Mouse (Mus musculus) midbrain, embryonic 15.5 days (tissue): ENCODE data around the gene Jazf1. TPM values are rescaled to one million over a fixed set of nuclear protein-coding genes. Genes with fewer than 3 reads are reported as not detected.

ENCODE experiments used
- ATAC-seq: fragments of 200-750 bp; cut with Nextera tagmentation; replicated peaks from 2 replicates; pipeline ENCODE4 v1.8.0; 2017; ENCODE audit warnings: moderate TSS enrichment
- H3K27ac ChIP-seq: fragments of 300-500 bp; sonication (generic); 2 replicates; pipeline ENCODE4 v1.5.1; 2015; ENCODE audit warnings: mild to moderate bottlenecking, inconsistent platforms
- H3K27me3 ChIP-seq: fragments of 300-500 bp; sonication (generic); replicated peaks from 2 replicates; pipeline ENCODE4 v1.6.1; 2015; ENCODE audit warnings: inconsistent platforms
- H3K36me3 ChIP-seq: fragments of 300-500 bp; sonication (generic); replicated peaks from 2 replicates; pipeline ENCODE4 v1.6.1; 2015; ENCODE audit warnings: inconsistent platforms
- H3K4me1 ChIP-seq: fragments of 300-500 bp; sonication (generic); 2 replicates; pipeline ENCODE4 v1.6.1; 2015; ENCODE audit warnings: inconsistent platforms
- H3K4me2 ChIP-seq: fragments of 300-500 bp; sonication (generic); 2 replicates; pipeline ENCODE4 v1.6.1; 2015; ENCODE audit warnings: inconsistent platforms, mild to moderate bottlenecking, moderate library complexity
- H3K4me3 ChIP-seq: fragments of 300-500 bp; sonication (generic); 2 replicates; pipeline ENCODE4 v1.5.1; 2015; ENCODE audit warnings: mild to moderate bottlenecking, inconsistent platforms
- H3K9ac ChIP-seq: fragments of 300-500 bp; sonication (generic); 2 replicates; pipeline ENCODE4 v1.6.1; 2015; ENCODE audit warnings: mild to moderate bottlenecking, inconsistent platforms
- H3K9me3 ChIP-seq: fragments of 300-500 bp; sonication (generic); 2 replicates; pipeline ENCODE4 v1.6.1; 2016; ENCODE audit warnings: inconsistent platforms
- WGBS: fragments of 180-500 bp; shearing (Covaris S2); methylation state at CpG from one replicate; pipeline ENCODE4 v1.1.7; 2015; ENCODE audit warnings: mixed read lengths; 5-methylcytosine and 5-hydroxymethylcytosine counted together
- polyA plus RNA-seq: library from polyadenylated mRNA; unstranded; fragments of >200 nt; fragmentation: Nextera tagmentation; extraction: Ambion mirVana; gene quantifications from 2 replicates; pipeline ENCODE4 v1.2.1, GENCODE M21; 2015

Jazf1 gene
- polyA plus RNA-seq, 1 experiment from 2014 or later = 51.4 TPM

DNA sequence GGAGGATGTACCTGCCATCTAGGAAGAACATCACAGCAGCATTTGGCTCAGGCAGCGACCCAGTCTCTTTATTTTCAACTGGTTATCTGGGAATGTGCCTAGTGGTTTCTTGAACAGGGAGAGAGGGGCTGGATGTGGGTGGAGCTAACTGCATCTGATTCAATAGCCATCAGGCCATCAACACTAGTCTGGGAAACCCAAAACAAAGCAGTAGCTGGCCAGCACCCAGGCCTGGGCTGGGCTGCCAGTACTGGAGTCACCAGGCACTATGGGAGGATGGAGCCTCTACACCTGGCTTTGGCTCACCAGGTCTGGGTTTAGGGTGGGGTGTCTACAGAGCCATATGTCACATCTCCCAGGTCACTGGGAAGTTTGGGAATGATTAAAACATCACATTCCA, 271.7 kb downstream of the Jazf1 start:
- WGBS = 64% methylated on average over 1 of the region's 1 CpGs
- no peak for ATAC-seq

DNA sequence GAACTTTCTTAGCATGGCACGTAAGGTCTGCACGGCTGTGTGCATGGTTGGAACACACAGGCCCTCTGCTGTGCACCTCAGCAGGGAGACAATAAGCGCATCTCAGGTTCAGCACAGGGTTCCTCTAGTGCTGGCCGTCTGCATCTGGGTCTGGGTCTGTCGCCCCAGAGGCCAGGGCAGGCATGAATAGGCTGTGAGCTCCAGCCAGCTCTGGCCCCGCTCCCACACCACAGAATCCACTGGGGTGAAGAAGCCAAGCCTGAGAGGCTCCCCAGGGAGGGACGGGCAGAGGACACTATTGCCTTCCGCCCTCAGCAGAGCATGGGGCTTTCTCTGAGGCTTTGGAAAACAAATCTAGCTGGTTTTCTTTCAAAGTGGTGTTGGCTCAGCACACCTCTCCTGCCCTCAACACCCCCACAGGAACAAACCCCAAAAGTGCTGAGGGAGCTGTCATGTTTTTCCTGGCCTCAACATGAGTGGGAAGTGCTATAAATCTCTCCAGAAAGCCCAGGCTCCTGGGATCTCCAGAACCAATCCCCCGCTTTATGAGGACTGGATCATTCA, 272.3 kb downstream of the Jazf1 start:
- no peaks in the 10 kb centered on the region for H3K9me3 ChIP-seq
- H3K4me3 ChIP-seq = no peak overlapping the region
- no peak; the same call in 1 of the 2 replicates for ATAC-seq
- H3K4me2 ChIP-seq = no peak overlapping the region
- no peak overlapping the region for H3K9ac ChIP-seq
- no peak overlapping the region for H3K27ac ChIP-seq
- no peaks in the 10 kb centered on the region for H3K36me3 ChIP-seq
- H3K4me1 ChIP-seq = peaks cover 12% of the 10 kb centered on the region; the same call in 1 of the 2 replicates
- WGBS = 56% methylated on average over 9 of the region's 9 CpGs
- H3K27me3 ChIP-seq = no peaks in the 10 kb centered on the region

More for the DNA sequence above, 271.7 kb downstream of the Jazf1 start:
- Histone ChIP-seq H3K9ac (no peak overlapping the region), H3K4me3 (no peak overlapping the region), H3K36me3 (no peaks in the 10 kb centered on the region), H3K27me3 (no peaks in the 10 kb centered on the region), H3K27ac (no peak overlapping the region), H3K4me2 (no peak overlapping the region), H3K4me1 (peaks cover 12% of the 10 kb centered on the region; the same call in 1 of the 2 replicates), H3K9me3 (no peaks in the 10 kb centered on the region)

DNA sequence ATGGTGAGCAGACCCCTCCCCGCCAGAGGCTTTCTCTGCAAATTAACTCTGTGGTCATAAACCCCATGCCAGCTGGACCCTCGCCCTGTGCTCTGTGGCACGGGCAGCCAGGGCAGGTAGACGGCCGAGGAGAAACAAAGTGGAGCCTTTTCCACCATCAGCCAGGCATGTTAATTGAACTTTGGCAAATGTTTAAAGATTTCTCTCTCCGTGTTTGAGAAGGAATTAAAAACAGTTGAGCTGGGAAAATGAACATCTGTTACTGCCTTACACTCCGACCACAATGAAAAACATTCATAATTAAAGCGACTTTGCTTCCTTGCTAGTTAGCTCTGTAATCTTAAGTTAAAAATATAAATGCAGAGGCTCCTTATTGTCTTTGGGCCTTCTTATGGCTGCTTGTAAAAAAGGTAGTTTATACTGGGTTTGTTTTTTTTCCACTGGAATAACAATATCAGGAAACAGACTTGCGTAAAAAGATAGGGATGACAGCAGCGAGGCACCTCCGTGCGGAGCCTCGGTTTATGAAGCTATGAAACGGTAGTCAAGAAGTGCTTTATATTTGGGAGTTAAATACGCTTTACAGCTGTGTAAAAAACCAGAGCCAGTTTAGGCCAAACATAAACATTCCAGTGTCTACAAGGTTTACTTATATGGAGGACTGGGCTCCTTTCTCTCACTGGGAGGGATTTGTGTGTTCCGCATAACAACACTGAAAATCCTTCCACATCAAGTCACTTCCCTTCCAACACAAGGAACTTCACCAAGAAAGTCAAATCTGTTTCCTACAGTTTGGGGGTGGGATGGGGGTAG, 273.2 kb downstream of the Jazf1 start:
- 68% methylated on average over 16 of the region's 16 CpGs for WGBS
- H3K9ac ChIP-seq = no peak overlapping the region
- H3K36me3 ChIP-seq = no peaks in the 10 kb centered on the region
- no peaks in the 10 kb centered on the region for H3K27me3 ChIP-seq
- no peak overlapping the region for H3K4me3 ChIP-seq
- no peak for ATAC-seq
- H3K4me1 ChIP-seq = peaks cover 14% of the 10 kb centered on the region
- H3K27ac ChIP-seq = no peak overlapping the region
- H3K4me2 ChIP-seq = no peak overlapping the region
- H3K9me3 ChIP-seq = no peaks in the 10 kb centered on the region

DNA sequence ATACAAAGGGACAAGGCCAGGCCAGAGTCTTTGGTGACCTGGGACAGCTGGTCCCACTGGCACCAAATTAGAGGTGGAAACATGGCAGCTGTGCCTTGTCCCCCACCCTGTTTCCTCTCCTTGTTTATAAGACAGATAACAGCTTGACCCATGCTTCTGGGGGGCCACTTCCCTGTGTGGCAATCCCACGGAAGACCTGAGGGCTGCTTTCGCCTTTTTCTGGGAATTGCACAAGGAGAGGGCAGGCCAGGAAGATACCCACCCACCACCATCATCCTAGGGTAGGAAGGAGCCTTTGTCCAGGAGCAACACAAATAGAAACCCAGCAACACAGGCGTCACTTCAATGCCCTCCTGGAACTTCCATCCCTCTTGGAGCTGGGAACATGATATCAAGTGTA, 276.0 kb downstream of the Jazf1 start:
- H3K27me3 ChIP-seq = no peaks in the 10 kb centered on the region
- no peak overlapping the region for H3K4me3 ChIP-seq
- H3K4me2 ChIP-seq = no peak overlapping the region
- ATAC-seq = no peak
- H3K4me1 ChIP-seq = peaks cover 13% of the 10 kb centered on the region
- H3K27ac ChIP-seq = no peak overlapping the region
- no peaks in the 10 kb centered on the region for H3K36me3 ChIP-seq
- H3K9me3 ChIP-seq = no peaks in the 10 kb centered on the region
- 83% methylated on average over 3 of the region's 3 CpGs for WGBS
- H3K9ac ChIP-seq = no peak overlapping the region

DNA sequence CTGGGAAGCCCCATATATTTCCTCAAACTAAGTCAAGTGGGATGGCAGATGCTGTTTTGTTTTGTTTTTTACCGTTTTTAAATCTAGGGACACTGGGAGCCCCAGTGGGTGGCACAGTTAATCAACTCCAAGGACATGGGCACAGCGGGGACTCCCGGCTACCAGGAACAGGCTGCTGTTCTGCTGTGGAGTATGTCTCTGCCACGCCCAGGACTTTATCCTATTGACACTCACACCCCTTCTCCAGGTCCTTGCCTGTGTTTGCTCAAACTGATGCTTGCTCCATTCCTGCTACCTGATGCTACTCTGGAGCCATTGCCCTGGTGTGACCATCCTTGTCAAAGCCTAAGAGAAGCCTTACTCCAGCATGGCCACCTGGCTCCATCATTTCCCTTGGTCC, 277.6 kb downstream of the Jazf1 start:
- Histone ChIP-seq H3K9ac (no peak overlapping the region), H3K27ac (no peak overlapping the region), H3K4me3 (no peak overlapping the region), H3K9me3 (no peaks in the 10 kb centered on the region), H3K27me3 (no peaks in the 10 kb centered on the region), H3K4me1 (peaks cover 8% of the 10 kb centered on the region; the same call in 1 of the 2 replicates), H3K36me3 (no peaks in the 10 kb centered on the region), H3K4me2 (no peak overlapping the region)
- no peak for ATAC-seq
- WGBS = 82% methylated on average over 4 of the region's 4 CpGs

DNA sequence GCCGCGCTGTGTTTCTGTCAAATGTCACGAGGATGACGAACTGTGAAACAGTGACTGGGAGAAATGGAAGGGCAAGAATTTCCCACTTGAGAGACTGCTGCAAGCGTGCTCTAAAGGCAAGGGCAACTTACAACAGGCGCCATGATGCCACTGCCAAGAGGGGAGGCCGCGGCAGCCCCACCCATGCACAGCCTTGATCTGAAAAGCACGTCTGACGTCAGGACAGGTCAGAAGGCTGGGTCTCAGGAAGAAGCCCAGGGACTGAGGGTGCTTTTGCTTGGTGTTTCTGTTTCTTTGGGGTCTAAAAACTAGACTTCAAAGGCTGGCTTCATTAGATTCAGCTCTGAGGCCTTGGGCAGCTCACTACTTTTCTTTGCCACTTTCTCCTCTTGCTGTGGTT, 278.1 kb downstream of the Jazf1 start:
- WGBS = 81% methylated on average over 10 of the region's 10 CpGs
- ATAC-seq = no peak
- no peak overlapping the region for H3K4me2 ChIP-seq
- H3K27me3 ChIP-seq = no peaks in the 10 kb centered on the region
- no peak overlapping the region for H3K9ac ChIP-seq
- no peak overlapping the region for H3K27ac ChIP-seq
- no peaks in the 10 kb centered on the region for H3K9me3 ChIP-seq
- peaks cover 8% of the 10 kb centered on the region; the same call in 1 of the 2 replicates for H3K4me1 ChIP-seq
- H3K36me3 ChIP-seq = no peaks in the 10 kb centered on the region
- no peak overlapping the region for H3K4me3 ChIP-seq

DNA sequence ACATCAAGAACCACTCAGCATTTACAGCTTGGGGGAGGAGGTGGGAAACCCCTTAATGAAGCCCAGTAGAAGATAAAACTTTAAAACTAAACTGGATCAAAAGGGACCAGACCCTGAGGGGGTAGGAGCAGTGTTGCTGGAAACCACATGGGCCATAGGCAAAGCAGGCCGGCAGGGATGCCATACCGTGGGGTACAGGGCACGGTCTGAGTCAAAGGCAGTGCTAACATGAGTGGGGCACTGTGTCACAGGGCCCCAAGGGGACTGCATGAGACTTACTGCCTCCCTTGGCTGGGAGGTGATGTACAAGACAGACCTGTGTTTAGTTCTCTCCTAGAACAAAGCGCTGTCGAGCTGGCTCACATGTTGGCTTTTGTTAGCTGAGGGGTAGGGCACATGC, 288.9 kb downstream of the Jazf1 start:
- H3K9me3 ChIP-seq = no peaks in the 10 kb centered on the region
- no peak overlapping the region for H3K9ac ChIP-seq
- no peak overlapping the region for H3K27ac ChIP-seq
- no peaks in the 10 kb centered on the region for H3K36me3 ChIP-seq
- no peak for ATAC-seq
- H3K4me3 ChIP-seq = no peak overlapping the region
- 75% methylated on average over 5 of the region's 5 CpGs for WGBS
- 0 out of 2 replicates have a peak, but pooled peaks cover 4% of the 10 kb centered on the region for H3K4me1 ChIP-seq
- H3K4me2 ChIP-seq = no peak overlapping the region
- no peaks in the 10 kb centered on the region for H3K27me3 ChIP-seq

DNA sequence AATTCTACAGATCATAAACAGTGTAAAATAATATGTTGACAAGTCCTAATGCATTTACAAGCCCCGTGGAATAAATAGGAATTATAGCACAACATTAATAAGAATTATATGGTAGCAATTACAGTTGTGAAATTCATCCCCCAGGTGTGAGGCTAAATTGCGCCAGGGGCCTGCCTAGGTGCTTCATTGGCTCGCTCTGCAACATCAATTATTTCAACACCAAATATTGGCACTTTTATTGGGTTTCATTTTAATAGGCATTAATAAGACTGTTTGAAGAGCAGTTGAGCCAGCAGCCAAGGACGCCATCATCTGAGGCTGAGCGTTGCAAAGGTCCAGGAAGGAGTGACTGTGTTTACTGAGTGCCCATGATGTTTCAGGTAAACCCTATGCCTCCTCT, 289.9 kb downstream of the Jazf1 start:
- Histone ChIP-seq H3K4me2 (no peak overlapping the region), H3K4me1 (0 out of 2 replicates have a peak, but pooled peaks cover 4% of the 10 kb centered on the region), H3K27me3 (no peaks in the 10 kb centered on the region), H3K9ac (no peak overlapping the region), H3K4me3 (no peak overlapping the region), H3K36me3 (no peaks in the 10 kb centered on the region), H3K27ac (no peak overlapping the region), H3K9me3 (no peaks in the 10 kb centered on the region)
- 93% methylated on average over 5 of the region's 5 CpGs for WGBS
- no peak for ATAC-seq

DNA sequence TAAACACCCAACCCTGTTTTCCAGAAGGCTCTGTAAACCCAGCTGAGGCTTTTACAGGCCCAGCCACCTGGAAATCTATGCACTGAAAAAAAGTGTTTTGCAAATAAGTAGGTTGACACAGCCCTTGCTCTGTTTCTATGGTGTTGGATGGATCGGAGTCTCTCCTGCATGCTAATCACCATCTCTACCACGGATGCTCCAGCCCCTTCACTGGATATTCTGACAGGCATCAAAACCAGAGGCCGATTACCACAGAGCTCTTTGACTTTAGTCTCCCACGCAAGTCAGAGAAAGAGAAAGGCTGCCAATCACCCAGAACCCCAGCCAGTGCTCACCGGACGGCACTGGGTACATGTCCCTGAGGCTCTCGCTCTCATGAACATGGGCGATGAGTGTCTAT, 291.4 kb downstream of the Jazf1 start:
- Histone ChIP-seq H3K27ac (peak overlapping the region; percentile 55; the same call in 1 of the 2 replicates), H3K9ac (no peak overlapping the region), H3K36me3 (0 out of 2 replicates have a peak, but pooled peaks cover 2% of the 10 kb centered on the region), H3K4me3 (no peak overlapping the region), H3K4me2 (no peak overlapping the region), H3K9me3 (no peaks in the 10 kb centered on the region), H3K27me3 (no peaks in the 10 kb centered on the region), H3K4me1 (0 out of 2 replicates have a peak, but pooled peaks cover 4% of the 10 kb centered on the region)
- no peak; the same call in 1 of the 2 replicates for ATAC-seq
- WGBS = 66% methylated on average over 8 of the region's 8 CpGs

DNA sequence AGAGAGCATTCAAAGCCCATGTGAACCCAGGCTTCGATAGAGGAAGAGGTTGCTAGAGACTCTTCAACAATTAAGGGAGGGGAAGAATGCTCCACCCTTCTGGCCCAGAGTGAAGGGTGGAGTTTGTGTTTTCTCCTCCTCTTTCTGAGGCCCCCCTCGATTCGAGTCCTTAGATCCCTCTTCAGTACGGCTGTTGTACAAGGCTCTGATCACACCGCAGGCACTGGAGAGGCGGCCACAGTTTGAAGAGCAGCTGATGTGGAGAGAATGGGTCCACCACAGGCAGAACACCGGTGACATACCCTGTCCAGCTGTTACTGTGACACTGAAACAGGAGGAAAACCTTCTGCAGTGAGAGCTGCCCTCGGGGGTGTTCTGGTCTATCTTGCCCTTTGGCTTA, 292.5 kb downstream of the Jazf1 start:
- Histone ChIP-seq H3K27ac (no peak overlapping the region), H3K27me3 (no peaks in the 10 kb centered on the region), H3K9me3 (no peaks in the 10 kb centered on the region), H3K9ac (no peak overlapping the region), H3K4me1 (0 out of 2 replicates have a peak, but pooled peaks cover 4% of the 10 kb centered on the region), H3K36me3 (0 out of 2 replicates have a peak, but pooled peaks cover 5% of the 10 kb centered on the region), H3K4me3 (no peak overlapping the region), H3K4me2 (no peak overlapping the region)
- no peak for ATAC-seq
- WGBS = 87% methylated on average over 8 of the region's 8 CpGs

DNA sequence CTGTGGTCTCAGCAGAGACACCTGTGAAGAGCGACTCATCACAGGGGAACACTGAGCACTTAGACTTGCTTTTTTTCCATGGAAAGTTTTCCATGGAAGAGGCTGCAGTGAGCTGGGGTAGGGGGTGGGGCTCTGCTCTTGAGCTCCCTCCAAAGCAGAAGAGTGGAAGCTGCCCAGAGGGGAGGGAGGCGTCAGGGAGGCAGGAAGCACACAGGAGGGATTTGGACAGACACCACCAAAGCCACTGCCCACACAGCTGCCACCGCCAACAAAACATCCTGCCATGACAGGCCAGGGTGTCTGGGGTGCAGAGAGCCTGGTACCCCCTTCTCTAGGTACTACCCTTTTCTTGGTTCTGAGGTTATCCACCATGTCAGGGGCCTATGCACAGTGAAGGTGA, 293.1 kb downstream of the Jazf1 start:
- Histone ChIP-seq H3K4me1 (0 out of 2 replicates have a peak, but pooled peaks cover 4% of the 10 kb centered on the region), H3K27me3 (no peaks in the 10 kb centered on the region), H3K4me3 (no peak overlapping the region), H3K9ac (no peak overlapping the region), H3K9me3 (no peaks in the 10 kb centered on the region), H3K27ac (no peak overlapping the region), H3K36me3 (0 out of 2 replicates have a peak, but pooled peaks cover 5% of the 10 kb centered on the region), H3K4me2 (no peak overlapping the region)
- no peak for ATAC-seq
- WGBS = 82% methylated on average over 3 of the region's 3 CpGs

DNA sequence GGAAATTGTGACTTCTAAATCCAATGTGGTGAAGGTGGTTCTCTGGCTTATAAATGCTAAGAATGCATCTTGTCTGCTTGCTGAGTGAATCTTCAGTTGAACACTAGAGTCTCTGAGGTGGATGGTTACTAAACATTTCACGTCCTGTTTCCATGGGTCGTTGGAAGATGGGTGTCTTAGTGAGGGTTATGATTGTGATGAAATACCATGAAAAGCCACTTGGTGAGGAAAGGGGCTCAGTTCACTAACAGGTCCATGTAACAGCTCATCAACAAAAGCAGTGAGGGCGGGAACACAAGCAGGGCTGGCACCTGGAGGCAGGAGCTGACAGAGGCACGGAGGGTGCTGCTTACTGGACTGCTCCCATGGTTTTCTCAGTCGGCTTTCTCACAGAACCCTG, 295.3 kb downstream of the Jazf1 start:
- no peak for ATAC-seq
- Histone ChIP-seq H3K27ac (no peak overlapping the region), H3K4me2 (no peak overlapping the region), H3K9me3 (no peaks in the 10 kb centered on the region), H3K4me1 (0 out of 2 replicates have a peak, but pooled peaks cover 4% of the 10 kb centered on the region), H3K27me3 (no peaks in the 10 kb centered on the region), H3K4me3 (no peak overlapping the region), H3K36me3 (peaks cover 5% of the 10 kb centered on the region; the same call in 1 of the 2 replicates), H3K9ac (no peak overlapping the region)
- 86% methylated on average over 5 of the region's 5 CpGs for WGBS
